35 mouse cellular contexts compared by ENCODE assay signal in the genomic region with DNA sequence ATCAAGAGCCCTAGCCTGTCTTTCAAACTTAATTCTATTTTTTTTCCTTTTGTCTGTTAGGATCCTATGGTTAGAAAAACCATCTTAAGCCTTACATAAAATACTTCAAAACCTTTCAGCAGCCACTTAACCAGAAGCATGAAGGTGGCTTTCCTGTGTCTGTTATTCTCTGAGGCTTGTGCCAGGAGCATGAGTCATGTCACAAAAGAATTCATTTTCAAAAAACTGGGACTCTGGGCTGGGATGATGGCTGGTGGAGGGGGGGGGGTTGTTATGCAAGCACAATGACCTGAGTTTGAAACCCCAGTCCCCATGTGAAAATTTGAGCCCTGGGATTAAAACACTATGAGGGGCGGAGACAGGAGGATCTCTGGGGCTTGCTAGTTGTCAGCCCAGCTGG. TPM values are rescaled to one million over a fixed set of nuclear protein-coding genes. Genes with fewer than 3 reads are reported as not detected.
DNase-seq lines count a peak whose midpoint lies in the region; ATAC-seq and TF ChIP-seq lines count a peak whose summit lies in the region.
"Had no signal": no experiment of that assay in that cellular context is flagged by ENCODE, and none has a peak within 500 bp of the region (broad histone marks: within the 10 kb centered on the region; RNA-seq: fewer than 3 reads in every experiment).

No protein-coding gene starts in this region.

- no peak for ATAC-seq in intestine, postnatal 0 days
- ATAC-seq: hindbrain, postnatal 0 days; intestine, embryonic 15.5 days; liver, embryonic 12.5 days; liver, postnatal 0 days; Patski had no signal

- DNase-seq in adrenal gland, postnatal 36 days, result peak; percentile 4 to 8
- DNase-seq in adrenal gland, adult 18-20 months (ENCODE audit: low spot score in 2 of 2), result no peak
- peak; percentile 37 to 53 for DNase-seq in left cerebral cortex, adult 18-20 months (ENCODE audit: low spot score in 2 of 2)
- no peak for DNase-seq in left cerebral cortex, adult 11 months (ENCODE audit: low spot score)
- peak; percentile 37 for DNase-seq in MN1 (ENCODE audit: low spot score)
- no peak for DNase-seq in thymus, postnatal 14 days
- DNase-seq: cerebellum, postnatal 14 days; gastrocnemius, postnatal 14 days; heart, adult 11 months; kidney, adult 8-10 months; kidney, postnatal 4 days; layer of hippocampus, adult 9-11 months; left cerebral cortex, postnatal 4 days; liver, postnatal 0 days; lung, postnatal 4 days; thymus, adult 2 months; thymus, postnatal 4 days had no signal

- no peaks in the 10 kb centered on the region for H3K36me3 ChIP-seq in intestine, postnatal 0 days (ENCODE audit: control insufficient read depth, insufficient read depth)
- H3K36me3 ChIP-seq: embryonic facial prominence, embryonic 10.5 days; embryonic facial prominence, embryonic 15.5 days; heart, embryonic 10.5 days; heart, embryonic 15.5 days; intestine, embryonic 15.5 days; liver, embryonic 12.5 days; midbrain, embryonic 12.5 days; neural tube, embryonic 12.5 days had no signal

- H3K27me3 ChIP-seq in intestine, postnatal 0 days (replicated peaks; ENCODE audit: control insufficient read depth, insufficient read depth, low read length), result no peaks in the 10 kb centered on the region
- H3K27me3 ChIP-seq: CH12.LX; embryonic facial prominence, embryonic 15.5 days; heart, embryonic 15.5 days; intestine, embryonic 15.5 days; liver, embryonic 12.5 days; midbrain, embryonic 12.5 days; neural tube, embryonic 12.5 days; Patski had no signal

- 84% methylated on average over 1 of the region's 1 CpGs for WGBS in intestine, postnatal 0 days

- no peak overlapping the region for H3K4me3 ChIP-seq in intestine, postnatal 0 days (ENCODE audit: low read depth, low read length)
- H3K4me3 ChIP-seq: embryonic facial prominence, embryonic 10.5 days; embryonic facial prominence, embryonic 15.5 days; heart, embryonic 10.5 days; heart, embryonic 15.5 days; intestine, embryonic 15.5 days; liver, embryonic 12.5 days; megakaryocyte, embryonic 14.5 days; midbrain, embryonic 12.5 days; myocyte; neural tube, embryonic 12.5 days had no signal

- no peak for TF ChIP-seq CTCF in intestine, postnatal 0 days (IDR thresholded peaks at IDR 0.05; ENCODE audit: low read depth)

- no peaks in the 10 kb centered on the region for H3K9me3 ChIP-seq in intestine, postnatal 0 days (ENCODE audit: control insufficient read depth)
- H3K9me3 ChIP-seq: embryonic facial prominence, embryonic 10.5 days; embryonic facial prominence, embryonic 15.5 days; heart, embryonic 10.5 days; heart, embryonic 15.5 days; intestine, embryonic 15.5 days; liver, embryonic 12.5 days; midbrain, embryonic 12.5 days; neural tube, embryonic 12.5 days had no signal

- H3K4me1 ChIP-seq in intestine, postnatal 0 days (replicated peaks; ENCODE audit: control insufficient read depth, insufficient read depth, low read length), result no peaks in the 10 kb centered on the region
- H3K4me1 ChIP-seq: embryonic facial prominence, embryonic 10.5 days; embryonic facial prominence, embryonic 15.5 days; heart, embryonic 10.5 days; heart, embryonic 15.5 days; intestine, embryonic 15.5 days; liver, embryonic 12.5 days; megakaryocyte, embryonic 14.5 days; midbrain, embryonic 12.5 days; neural tube, embryonic 12.5 days had no signal

- H3K9ac ChIP-seq in intestine, postnatal 0 days (ENCODE audit: low read depth, low read length), result no peak overlapping the region
- H3K9ac ChIP-seq: embryonic facial prominence, embryonic 15.5 days; heart, embryonic 15.5 days; intestine, embryonic 15.5 days; liver, embryonic 12.5 days; liver, postnatal 0 days; midbrain, embryonic 12.5 days; neural tube, embryonic 12.5 days had no signal

- H3K27ac ChIP-seq in intestine, postnatal 0 days (ENCODE audit: low read depth, low read length), result no peak overlapping the region
- H3K27ac ChIP-seq: embryonic facial prominence, embryonic 10.5 days; embryonic facial prominence, embryonic 15.5 days; heart, embryonic 10.5 days; heart, embryonic 15.5 days; hindbrain, postnatal 0 days; intestine, embryonic 15.5 days; kidney, postnatal 0 days; liver, embryonic 12.5 days; midbrain, embryonic 12.5 days; neural tube, embryonic 12.5 days had no signal

- H3K4me2 ChIP-seq in intestine, postnatal 0 days (replicated peaks; ENCODE audit: low read depth), result no peak overlapping the region
- H3K4me2 ChIP-seq: embryonic facial prominence, embryonic 15.5 days; heart, embryonic 15.5 days; intestine, embryonic 15.5 days; liver, embryonic 12.5 days; midbrain, embryonic 12.5 days; neural tube, embryonic 12.5 days had no signal

RNA-seq across cellular contexts. Expression of a gene that starts 43.8 kb away (rescaled TPM):
- total RNA-seq in adrenal gland, postnatal 36 days (2021), result not detected
- total RNA-seq in adrenal gland, adult 18-20 months (2021), result under 1 TPM in 1 of 2 experiments, not detected in 1; 0.43 TPM
- 10 to 100 TPM; 24.4 to 30.5 TPM for total RNA-seq in left cerebral cortex, adult 18-20 months (2021)
- not detected in 2 replicates for polyA plus RNA-seq in intestine, postnatal 0 days (2015; fragmentation: Nextera tagmentation; extraction: Ambion mirVana)
- total RNA-seq: CH12.LX; ES-E14; gastrocnemius, postnatal 14 days had no signal
- polyA plus RNA-seq: C2C12; heart, embryonic 15.5 days; intestine, embryonic 15.5 days; liver, embryonic 12.5 days; lung, embryonic 16.5 days; myocyte had no signal

Comparison
In these comparisons a context has a peak if more than half of its experiments do, and no peak if none do; other contexts are left out.
1. DNase-seq: peak in adrenal gland, postnatal 36 days (2 of 2), left cerebral cortex, adult 18-20 months (2 of 2) and MN1 (single experiment); none in adrenal gland, adult 18-20 months (0 of 2), left cerebral cortex, adult 11 months (single experiment) and thymus, postnatal 14 days (single experiment).
2. RNA of a gene that starts 43.8 kb away (total RNA-seq): 24.4 to 30.5 TPM in left cerebral cortex, adult 18-20 months; 0.43 TPM in adrenal gland, adult 18-20 months and not detected in adrenal gland, postnatal 36 days; every median in the first group is over 10 times any median in the second.